ENCODE assay signal across 8 mouse cellular contexts in genomic region chr6:89361418-89362280, GRCm38 (mm10). TPM values are rescaled to one million over a fixed set of nuclear protein-coding genes. Genes with fewer than 3 reads are reported as not detected.
A peak's percentile ranks its signal among the peaks of the same experiment; 100 is the strongest.
DNase-seq lines count a peak whose midpoint lies in the region; ATAC-seq and TF ChIP-seq lines count a peak whose summit lies in the region.

No protein-coding gene starts in this region.

- peaks cover 17% of the 10 kb centered on the region for H3K27me3 ChIP-seq in heart, embryonic 10.5 days (ENCODE audit: insufficient read depth, poor library complexity, severe bottlenecking)
- H3K27me3 ChIP-seq in stomach, embryonic 16.5 days (ENCODE audit: control insufficient read depth, insufficient read depth, low read length), result no peaks in the 10 kb centered on the region

- no peaks in the 10 kb centered on the region for H3K9me3 ChIP-seq in ES-E14 (ENCODE audit: control insufficient read depth, insufficient read depth, low read depth, low read length)
- no peaks in the 10 kb centered on the region for H3K9me3 ChIP-seq in heart, embryonic 10.5 days
- no peaks in the 10 kb centered on the region for H3K9me3 ChIP-seq in stomach, embryonic 16.5 days (replicated peaks; ENCODE audit: control insufficient read depth, low read length)

- WGBS in heart, embryonic 10.5 days, result under 1% methylated on average over 72 of the region's 80 CpGs
- WGBS in stomach, embryonic 16.5 days, result under 1% methylated on average over 80 of the region's 80 CpGs

- H3K9ac ChIP-seq in ES-E14 (ENCODE audit: insufficient read depth, low read depth, low read length, poor library complexity, severe bottlenecking), result peak overlapping the region; percentile 94
- peak overlapping the region; percentile 96 for H3K9ac ChIP-seq in stomach, embryonic 16.5 days (ENCODE audit: low read length)

- in situ Hi-C loops in ES-E14 (cut with MboI; ENCODE audit: low sequenced_read_pairs in 2 of 2, unreplicated experiment in 2 of 2), result no loop called here

- peak; percentile 35; the same call in 1 of the 2 replicates for ATAC-seq in stomach, embryonic 16.5 days (ENCODE audit: insufficient read depth, low FRiP score)

- peaks cover 0 to 23% of the 10 kb centered on the region in 2 experiments; a peak in 1 of 4 replicates for H3K4me1 ChIP-seq in ES-E14 (ENCODE audit: control insufficient read depth in 2 of 2, insufficient read depth in 2 of 2, low read length in 2 of 2, poor library complexity in 1 of 2)
- peaks cover 35% of the 10 kb centered on the region for H3K4me1 ChIP-seq in heart, embryonic 10.5 days
- peaks cover 34% of the 10 kb centered on the region for H3K4me1 ChIP-seq in stomach, embryonic 16.5 days (ENCODE audit: control insufficient read depth, insufficient read depth, low read length)

- H3K4me2 ChIP-seq in stomach, embryonic 16.5 days (ENCODE audit: low read depth, low read length), result peak overlapping the region; percentile 99

- intact Hi-C loops in left cerebral cortex, postnatal 4 days (cut with DNase I), result loop anchor here (2.0 to 5.0 kb wide), 3 partner anchors 191 to 434 kb away; no protein-coding TSS in a partner anchor

- no peak overlapping the region for H3K27ac ChIP-seq in ES-E14 (ENCODE audit: insufficient read depth, low read depth, low read length, poor library complexity, severe bottlenecking)
- peak overlapping the region; percentile 95 for H3K27ac ChIP-seq in heart, embryonic 10.5 days
- peak overlapping the region; percentile 44; the same call in 1 of the 2 replicates for H3K27ac ChIP-seq in stomach, embryonic 16.5 days (ENCODE audit: low read length)

- peak overlapping the region; percentile 93 to 97 for H3K4me3 ChIP-seq in ES-E14 (ENCODE audit: insufficient read depth in 1 of 2, low read depth in 1 of 2, low read length in 2 of 2, poor library complexity in 1 of 2, severe bottlenecking in 1 of 2)
- H3K4me3 ChIP-seq in heart, embryonic 10.5 days, result peak overlapping the region; percentile 84
- peak overlapping the region; percentile 84 for H3K4me3 ChIP-seq in stomach, embryonic 16.5 days (replicated peaks; ENCODE audit: low read length)

- peaks cover under 1% of the 10 kb centered on the region; the same call in 1 of the 2 replicates for H3K36me3 ChIP-seq in ES-E14 (ENCODE audit: control insufficient read depth, insufficient read depth, low read length, poor library complexity, severe bottlenecking)
- H3K36me3 ChIP-seq in heart, embryonic 10.5 days, result peaks cover 9% of the 10 kb centered on the region; the same call in 1 of the 2 replicates
- H3K36me3 ChIP-seq in stomach, embryonic 16.5 days (ENCODE audit: control insufficient read depth, insufficient read depth, low read length), result no peaks in the 10 kb centered on the region

- peak; percentile 34 for DNase-seq in A20 (ENCODE audit: low read depth, low spot score)
- DNase-seq in ES-E14 (ENCODE audit: low read depth, low spot score), result no peak
- DNase-seq in cerebellum, adult 9-11 months, result peak; percentile 66
- DNase-seq in heart, embryonic 10.5 days (ENCODE audit: low spot score), result no peak
- DNase-seq in kidney, adult 9 months, result peak; percentile 39
- DNase-seq in lung, postnatal 4 days, result peak; percentile 69 to 79
- DNase-seq in left cerebral cortex, postnatal 4 days, result no peak

TF ChIP-seq in ES-E14, 5 proteins besides CTCF, POLR2A, EP300 and RAD21:
- TF ChIP-seq CHD2 (IDR thresholded peaks at IDR 0.05; ENCODE audit: low read depth, low read length) (no peak), ZC3H11A (IDR thresholded peaks at IDR 0.05; ENCODE audit: borderline replicate concordance, low read depth, low read length) (no peak), HCFC1 (IDR thresholded peaks at IDR 0.05; ENCODE audit: borderline replicate concordance, insufficient read depth, low read length) (no peak), ZNF384 (IDR thresholded peaks at IDR 0.05; ENCODE audit: low read depth, low read length) (no peak)
TF ChIP-seq in ES-E14: peak in this region for 0.

RNA-seq across cellular contexts. Expression of gene Plxna1, which starts 0.8 kb away (rescaled TPM):
- 94.0 and 127 TPM in 2 replicates for total RNA-seq in ES-E14 (2012; rRNA removed)
- 11.3 and 14.3 TPM in 2 replicates for polyA plus RNA-seq in heart, embryonic 10.5 days (2016; fragmentation: Nextera tagmentation; extraction: Ambion mirVana)
- polyA plus RNA-seq in stomach, embryonic 16.5 days (2015; fragmentation: Nextera tagmentation; extraction: Ambion mirVana), result 9.3 and 10.0 TPM in 2 replicates
- 100 to 1,000 TPM; 188 to 193 TPM for total RNA-seq in left cerebral cortex, postnatal 4 days (2021)

Comparison
In these comparisons a context has a peak if more than half of its experiments do, and no peak if none do; other contexts are left out.
1. DNase-seq: peak in A20 (single experiment), cerebellum, adult 9-11 months (single experiment), kidney, adult 9 months (single experiment) and lung, postnatal 4 days (2 of 2); none in ES-E14 (single experiment), heart, embryonic 10.5 days (single experiment) and left cerebral cortex, postnatal 4 days (single experiment).
2. Peak in every context shown above with its lines, with median percentiles within 50 percentile points of each other: H3K4me3 ChIP-seq.